Mouse (Mus musculus): ENCODE measurements around the gene Shroom3. TPM values are rescaled to one million over a fixed set of nuclear protein-coding genes. Genes with fewer than 3 reads are reported as not detected.

The Shroom3 gene
- total and polyA plus RNA-seq, 3 experiments: 0.04 to 0.11 TPM; not detected in 1

DNA sequence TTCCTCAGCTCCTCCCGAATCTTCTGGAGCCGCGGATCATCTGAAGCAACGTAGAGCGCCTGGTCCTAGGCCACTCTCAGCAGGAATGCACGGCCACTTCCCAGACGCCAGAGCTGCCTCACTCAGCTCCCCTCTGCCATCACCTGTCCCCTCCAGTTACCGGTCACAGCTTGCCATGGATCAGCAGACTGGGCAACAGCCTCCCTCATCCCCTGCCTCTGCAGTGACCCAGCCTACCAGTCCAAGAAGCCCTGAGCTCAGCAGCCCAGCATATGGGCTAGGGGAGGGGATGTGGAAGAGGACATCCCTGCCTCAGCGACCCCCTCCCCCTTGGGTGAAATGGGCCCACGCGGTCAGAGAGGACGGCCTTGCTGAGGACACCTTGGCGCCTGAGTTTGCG, 267.3 kb downstream of the Shroom3 start:
- no peaks in the 10 kb centered on the region for H3K79me2 ChIP-seq (replicated peaks; ENCODE audit: control insufficient read depth, extremely low read depth, insufficient read depth, poor library complexity, severe bottlenecking)
- H3K4me1 ChIP-seq (ENCODE audit: control insufficient read depth in 1 of 2, insufficient read depth in 2 of 2): peaks cover 5 to 18% of the 10 kb centered on the region in 2 experiments
- no peak overlapping the region for H3K9ac ChIP-seq (ENCODE audit: insufficient read depth, low read depth)
- H3K9me3 ChIP-seq (replicated peaks; ENCODE audit: low read length): no peaks in the 10 kb centered on the region
- no peak for DNase-seq (ENCODE audit: extremely low read depth)
- no peak overlapping the region for H3K4me3 ChIP-seq (replicated peaks in 1 of 3; ENCODE audit: low read depth in 2 of 3, low read length in 2 of 3, poor library complexity in 1 of 3)
- H3K4me2 ChIP-seq (ENCODE audit: insufficient read depth, low read depth, poor library complexity, severe bottlenecking): no peak overlapping the region
- TF ChIP-seq MEF2A (IDR thresholded peaks at IDR 0.05; ENCODE audit: borderline replicate concordance, low read depth, low read length): no peak
- no peak for TF ChIP-seq MAX (IDR thresholded peaks at IDR 0.05; ENCODE audit: low read length)
- no peak for TF ChIP-seq SIN3A (IDR thresholded peaks at IDR 0.05; ENCODE audit: low read length)
- H3K27me3 ChIP-seq (replicated peaks): no peaks in the 10 kb centered on the region
- in situ Hi-C loops (cut with MboI; ENCODE audit: low pct_ligation_motif_present, low pct_unique_long_range_greater_than_20kb, low sequenced_read_pairs) (no loop called here), dilution Hi-C loops (cut with MboI; ENCODE audit: extremely low pct_ligation_motif_present, extremely low pct_unique_long_range_greater_than_20kb, low sequenced_read_pairs) (no loop called here)
- no peak overlapping the region for H3K27ac ChIP-seq (ENCODE audit: insufficient read depth, low read depth)
- no peaks in the 10 kb centered on the region for H3K36me3 ChIP-seq (replicated peaks in 1 of 2; ENCODE audit: control insufficient read depth in 1 of 2, insufficient read depth in 1 of 2, low read length in 1 of 2)

DNA sequence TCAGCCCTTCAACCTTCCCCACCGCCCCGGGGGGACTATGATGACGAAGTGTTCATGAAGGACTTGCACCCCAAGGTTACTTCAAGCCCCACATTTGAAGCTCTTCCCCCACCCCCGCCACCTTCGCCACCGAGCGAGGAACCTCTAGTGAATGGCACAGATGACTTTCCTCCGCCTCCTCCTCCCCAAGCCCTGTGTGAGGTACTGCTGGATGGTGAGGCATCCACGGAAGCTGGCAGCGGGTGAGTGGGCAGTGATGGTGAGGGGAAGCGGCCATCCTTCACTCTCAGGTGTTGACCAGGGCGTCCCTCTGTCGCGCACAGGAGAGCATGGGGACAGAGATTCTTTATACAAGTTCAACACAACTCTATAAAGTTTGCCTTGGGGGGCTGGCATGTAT, 267.8 kb downstream of the Shroom3 start:
- H3K4me1 ChIP-seq (ENCODE audit: control insufficient read depth in 1 of 2, insufficient read depth in 2 of 2): peaks cover 8 to 18% of the 10 kb centered on the region in 2 experiments
- H3K9me3 ChIP-seq (replicated peaks; ENCODE audit: low read length): no peaks in the 10 kb centered on the region
- no peak overlapping the region for H3K4me3 ChIP-seq (replicated peaks in 1 of 3; ENCODE audit: low read depth in 2 of 3, low read length in 2 of 3, poor library complexity in 1 of 3)
- dilution Hi-C loops (cut with MboI; ENCODE audit: extremely low pct_ligation_motif_present, extremely low pct_unique_long_range_greater_than_20kb, low sequenced_read_pairs): no loop called here
- no peak overlapping the region for H3K4me2 ChIP-seq (ENCODE audit: insufficient read depth, low read depth, poor library complexity, severe bottlenecking)
- H3K9ac ChIP-seq (ENCODE audit: insufficient read depth, low read depth): no peak overlapping the region
- H3K79me2 ChIP-seq (replicated peaks; ENCODE audit: control insufficient read depth, extremely low read depth, insufficient read depth, poor library complexity, severe bottlenecking): no peaks in the 10 kb centered on the region
- no peaks in the 10 kb centered on the region for H3K27me3 ChIP-seq (replicated peaks)
- in situ Hi-C loops (cut with MboI; ENCODE audit: low pct_ligation_motif_present, low pct_unique_long_range_greater_than_20kb, low sequenced_read_pairs): no loop called here
- no peak for DNase-seq (ENCODE audit: extremely low read depth)
- no peaks in the 10 kb centered on the region for H3K36me3 ChIP-seq (replicated peaks in 1 of 2; ENCODE audit: control insufficient read depth in 1 of 2, insufficient read depth in 1 of 2, low read length in 1 of 2)
- no peak overlapping the region for H3K27ac ChIP-seq (ENCODE audit: insufficient read depth, low read depth)
- TF ChIP-seq MEF2A (IDR thresholded peaks at IDR 0.05; ENCODE audit: borderline replicate concordance, low read depth, low read length): no peak
- no peak for TF ChIP-seq HCFC1 (IDR thresholded peaks at IDR 0.05; ENCODE audit: low read depth, low read length)
- TF ChIP-seq EP300 (IDR thresholded peaks at IDR 0.05; ENCODE audit: low read length): no peak
- no peak for TF ChIP-seq ZC3H11A (IDR thresholded peaks at IDR 0.05; ENCODE audit: low read depth, low read length)
- TF ChIP-seq BHLHE40 (IDR thresholded peaks at IDR 0.05; ENCODE audit: low read depth, low read length): no peak
- TF ChIP-seq USF1 (IDR thresholded peaks at IDR 0.05; ENCODE audit: low read depth, low read length): no peak
- TF ChIP-seq CHD2 (IDR thresholded peaks at IDR 0.05; ENCODE audit: low read length): no peak
- TF ChIP-seq ZNF384 (IDR thresholded peaks at IDR 0.05; ENCODE audit: low read depth, low read length): no peak
- TF ChIP-seq SIN3A (IDR thresholded peaks at IDR 0.05; ENCODE audit: low read length): no peak
- no peak for TF ChIP-seq CHD1 (IDR thresholded peaks at IDR 0.05; ENCODE audit: low read depth, low read length)
- no peak for TF ChIP-seq JUND (conservative IDR thresholded peaks at IDR 0.05; ENCODE audit: low read depth, low read length)
- no peak for TF ChIP-seq RAD21 (IDR thresholded peaks at IDR 0.05; ENCODE audit: low read depth, low read length)
- TF ChIP-seq IRF4 (IDR thresholded peaks at IDR 0.05; ENCODE audit: low read depth, low read length): no peak
- TF ChIP-seq ELF1 (IDR thresholded peaks at IDR 0.05; ENCODE audit: low read depth, low read length): no peak
- no peak for TF ChIP-seq USF2 (conservative IDR thresholded peaks at IDR 0.05; ENCODE audit: low read depth, low read length)
- no peak for TF ChIP-seq MAX (IDR thresholded peaks at IDR 0.05; ENCODE audit: low read length)
